Mouse (Mus musculus) brain, embryonic 14.5 days (tissue): ENCODE measurements around the gene Paxbp1.

Source experiments
- CTCF ChIP-seq: fragments of 200-500 bp; IDR thresholded peaks from 2 replicates; pipeline ENCODE4 v1.5.1; 2012; ENCODE audit warnings: inconsistent platforms, mild to moderate bottlenecking, moderate library complexity, borderline replicate concordance; ENCODE audit not compliant: insufficient read depth, insufficient read length; ENCODE audit errors: extremely low read depth
- POLR2A ChIP-seq: fragments of 200-500 bp; IDR thresholded peaks from 2 replicates; pipeline ENCODE4 v1.6.1; 2012; ENCODE audit warnings: mild to moderate bottlenecking, inconsistent platforms, borderline replicate concordance; ENCODE audit not compliant: poor library complexity, insufficient read depth, insufficient read length, severe bottlenecking; ENCODE audit errors: extremely low read depth

- no peak for TF ChIP-seq CTCF
- no peak for TF ChIP-seq POLR2A
These were observed 31.8 kb upstream of the Paxbp1 start for GRCm38 (mm10) chr16:91076180-91076579.
